Mouse (Mus musculus) MEL (cell line): ENCODE measurements around the gene Dlgap1. TPM values are rescaled to one million over a fixed set of nuclear protein-coding genes. Genes with fewer than 3 reads are reported as not detected.

Source experiments
- DNase-seq: peaks from one replicate; pipeline ENCODE4 v3.0.0; 2011; ENCODE audit warnings: low read depth, low spot score
- H3K27ac ChIP-seq: 2 replicates; pipeline ENCODE4 v1.5.1; 2012; ENCODE audit warnings: low read depth, mild to moderate bottlenecking, control low read depth, low read length, moderate library complexity; ENCODE audit not compliant: control insufficient read depth
- H3K27me3 ChIP-seq, 2 experiments: fragments of 150-350 bp in 1 of 2; sonication (generic) in 1 of 2; 2 replicates each; pipeline ENCODE4 v1.6.1; 2012; ENCODE audit warnings: low read length in 2 of 2, mild to moderate bottlenecking in 2 of 2, improper control_type of control experiment in 1 of 2, moderate library complexity in 1 of 2; ENCODE audit not compliant: insufficient read depth in 2 of 2, control insufficient read depth in 1 of 2
- H3K36me3 ChIP-seq, 2 experiments: 2 replicates each; pipeline ENCODE4 v1.6.1; 2012 to 2014; ENCODE audit warnings: low read length in 2 of 2, improper control_type of control experiment in 1 of 2, inconsistent platforms in 1 of 2, mild to moderate bottlenecking in 1 of 2; ENCODE audit not compliant: insufficient read depth in 2 of 2, control insufficient read depth in 1 of 2
- H3K4me1 ChIP-seq, 2 experiments: fragments of 150-350 bp in 1 of 2; sonication (generic) in 1 of 2; 2 replicates each; pipeline ENCODE4 v1.6.1; 2012; ENCODE audit warnings: low read length in 2 of 2, improper control_type of control experiment in 1 of 2, mild to moderate bottlenecking in 1 of 2; ENCODE audit not compliant: insufficient read depth in 2 of 2, control insufficient read depth in 1 of 2
- H3K4me3 ChIP-seq, 2 experiments: fragments of 150-350 bp in 1 of 2; sonication (generic) in 1 of 2; 2 replicates each; pipeline ENCODE4 v1.5.1; 2012; ENCODE audit warnings: low read depth in 2 of 2, low read length in 2 of 2, mild to moderate bottlenecking in 2 of 2, moderate library complexity in 2 of 2, control low read depth in 1 of 2, improper control_type of control experiment in 1 of 2; ENCODE audit not compliant: control insufficient read depth in 1 of 2, insufficient read depth in 1 of 2
- H3K79me2 ChIP-seq: 2 replicates; pipeline ENCODE4 v1.6.1; 2012; ENCODE audit warnings: mild to moderate bottlenecking, low read length, moderate library complexity; ENCODE audit not compliant: control insufficient read depth, poor library complexity, insufficient read depth
- H3K9ac ChIP-seq: 2 replicates; pipeline ENCODE4 v1.6.1; 2012; ENCODE audit warnings: low read depth, mild to moderate bottlenecking, control low read depth, low read length, moderate library complexity; ENCODE audit not compliant: control insufficient read depth, poor library complexity, severe bottlenecking
- H3K9me3 ChIP-seq: fragments of 150-350 bp; sonication (generic); replicated peaks from 2 replicates; pipeline ENCODE4 v1.6.1; 2012; ENCODE audit warnings: mild to moderate bottlenecking, low read length, improper control_type of control experiment, moderate library complexity; ENCODE audit not compliant: insufficient read depth
- CHD2 ChIP-seq: IDR thresholded peaks from 2 replicates; pipeline ENCODE4 v1.6.1; 2011; ENCODE audit warnings: low read length, improper control_type of control experiment
- CTCF ChIP-seq, 3 experiments: IDR thresholded peaks in 2 of 3; conservative IDR thresholded peaks in 1 of 3; 2 replicates each; pipeline ENCODE4 v1.5.1; 2011 to 2012; ENCODE audit warnings: low read length in 3 of 3, low read depth in 2 of 3, mild to moderate bottlenecking in 2 of 3, improper control_type of control experiment in 1 of 3, inconsistent platforms in 1 of 3, mixed read lengths in 1 of 3, moderate library complexity in 1 of 3; ENCODE audit not compliant: control insufficient read depth in 1 of 3, insufficient read depth in 1 of 3, poor library complexity in 1 of 3, severe bottlenecking in 1 of 3
- E2F4 ChIP-seq: IDR thresholded peaks from 2 replicates; pipeline ENCODE4 v1.6.1; 2011; ENCODE audit warnings: low read depth, low read length, improper control_type of control experiment, borderline replicate concordance
- ETS1 ChIP-seq: IDR thresholded peaks from 2 replicates; pipeline ENCODE4 v1.6.1; 2012; ENCODE audit warnings: low read depth, mild to moderate bottlenecking, inconsistent platforms, low read length, improper control_type of control experiment, moderate library complexity
- GABPA ChIP-seq: IDR thresholded peaks from 2 replicates; pipeline ENCODE4 v1.6.1; 2012; ENCODE audit warnings: low read depth, mild to moderate bottlenecking, inconsistent platforms, low read length, improper control_type of control experiment, moderate library complexity
- MAFK ChIP-seq: IDR thresholded peaks from 2 replicates; pipeline ENCODE4 v1.6.1; 2011; ENCODE audit warnings: low read depth, mild to moderate bottlenecking, low read length, improper control_type of control experiment, borderline replicate concordance
- MEF2A ChIP-seq: IDR thresholded peaks from 2 replicates; pipeline ENCODE4 v1.6.1; 2014; ENCODE audit warnings: low read depth, mild to moderate bottlenecking, inconsistent platforms, low read length, improper control_type of control experiment; ENCODE audit not compliant: poor library complexity, insufficient replicate concordance, severe bottlenecking; ENCODE audit errors: extremely low read depth
- MYB ChIP-seq: IDR thresholded peaks from 2 replicates; pipeline ENCODE4 v1.6.1; 2011; ENCODE audit warnings: mild to moderate bottlenecking, low read depth, low read length, improper control_type of control experiment
- MYC ChIP-seq: IDR thresholded peaks from 2 replicates; pipeline ENCODE4 v1.6.1; 2011; ENCODE audit warnings: low read depth, mild to moderate bottlenecking, low read length, improper control_type of control experiment, moderate library complexity
- NRF1 ChIP-seq: IDR thresholded peaks from 2 replicates; pipeline ENCODE4 v1.6.1; 2014; ENCODE audit warnings: low read depth, mild to moderate bottlenecking, inconsistent platforms, low read length, improper control_type of control experiment, moderate library complexity; ENCODE audit not compliant: poor library complexity, insufficient read depth, severe bottlenecking
- POLR2AphosphoS2 ChIP-seq: IDR thresholded peaks from 2 replicates; pipeline ENCODE4 v1.6.1; 2011; ENCODE audit warnings: low read length, improper control_type of control experiment
- POLR2AphosphoS5 ChIP-seq: IDR thresholded peaks from 2 replicates; pipeline ENCODE4 v1.6.1; 2012; ENCODE audit warnings: low read depth, borderline replicate concordance, mild to moderate bottlenecking, inconsistent platforms, low read length, moderate library complexity, mixed read lengths
- RAD21 ChIP-seq: IDR thresholded peaks from 2 replicates; pipeline ENCODE4 v1.6.1; 2011; ENCODE audit warnings: mild to moderate bottlenecking, low read depth, low read length, improper control_type of control experiment
- RCOR1 ChIP-seq: IDR thresholded peaks from 2 replicates; pipeline ENCODE4 v1.6.1; 2012; ENCODE audit warnings: low read depth, mild to moderate bottlenecking, inconsistent platforms, low read length, improper control_type of control experiment
- SIN3A ChIP-seq: IDR thresholded peaks from 2 replicates; pipeline ENCODE4 v1.6.1; 2012; ENCODE audit warnings: low read length, improper control_type of control experiment, inconsistent platforms
- TAL1 ChIP-seq: IDR thresholded peaks from 2 replicates; pipeline ENCODE4 v1.6.1; 2012; ENCODE audit warnings: mild to moderate bottlenecking, inconsistent platforms, low read length, moderate library complexity, mixed read lengths
- TCF12 ChIP-seq: IDR thresholded peaks from 2 replicates; pipeline ENCODE4 v1.6.1; 2014; ENCODE audit warnings: low read depth, mild to moderate bottlenecking, inconsistent platforms, low read length, improper control_type of control experiment, moderate library complexity
- UBTF ChIP-seq: IDR thresholded peaks from 2 replicates; pipeline ENCODE4 v1.6.1; 2012; ENCODE audit warnings: low read depth, mild to moderate bottlenecking, inconsistent platforms, low read length, improper control_type of control experiment, moderate library complexity, borderline replicate concordance; ENCODE audit not compliant: insufficient read depth
- USF1 ChIP-seq: IDR thresholded peaks from 2 replicates; pipeline ENCODE4 v1.6.1; 2014; ENCODE audit warnings: low read depth, mild to moderate bottlenecking, inconsistent platforms, low read length, improper control_type of control experiment, moderate library complexity
- ZMIZ1 ChIP-seq: IDR thresholded peaks from 2 replicates; pipeline ENCODE4 v1.6.1; 2012; ENCODE audit warnings: low read depth, mild to moderate bottlenecking, inconsistent platforms, low read length, improper control_type of control experiment, moderate library complexity
- ZNF384 ChIP-seq: IDR thresholded peaks from 2 replicates; pipeline ENCODE4 v1.6.1; 2012; ENCODE audit warnings: low read depth, mild to moderate bottlenecking, inconsistent platforms, low read length, improper control_type of control experiment
- polyA plus RNA-seq, 2 experiments: library from polyadenylated mRNA; stranded (reverse) in 1 of 2; unstranded in 1 of 2; fragments of >175 nt in 1 of 2; fragments of >200 nt in 1 of 2; gene quantifications; 2 replicates each; pipeline versions ENCODE4 v1.2.1 to v1.2.4; 2012; ENCODE audit warnings: low replicate concordance in 2 of 2, low read depth in 1 of 2; ENCODE audit not compliant: insufficient read length in 2 of 2, insufficient read depth in 1 of 2, missing spikeins in 1 of 2
- total RNA-seq: library from RNA; depleted of rRNA; stranded (reverse); fragments of 300-350 nt; gene quantifications from 2 replicates; pipeline ENCODE4 v1.2.3, GENCODE M21; 2012

Gene Dlgap1
- total and polyA plus RNA-seq, 3 experiments: 0.06 TPM; not detected in 2

GRCm38 (mm10) chr17:70473871-70474270 lies 505.0 kb downstream of the Dlgap1 start:
- DNase-seq: no peak
- Histone ChIP-seq H3K27ac (no peak overlapping the region), H3K79me2 (no peaks in the 10 kb centered on the region), H3K4me1 (no peaks in the 10 kb centered on the region), H3K9ac (no peak overlapping the region), H3K4me3 (no peak overlapping the region), H3K27me3 (no peaks in the 10 kb centered on the region), H3K9me3 (no peaks in the 10 kb centered on the region), H3K36me3 (no peaks in the 10 kb centered on the region)
- TF ChIP-seq USF1 (no peak), ZNF384 (no peak), GABPA (no peak), POLR2AphosphoS5 (no peak), POLR2AphosphoS2 (no peak), NRF1 (no peak), ETS1 (no peak), CHD2 (no peak), E2F4 (no peak), MAFK (no peak), UBTF (no peak), TAL1 (no peak), TCF12 (no peak), MYC (no peak), MYB (no peak)

GRCm38 (mm10) chr17:70483716-70484115 lies 514.8 kb downstream of the Dlgap1 start:
- Histone ChIP-seq H3K79me2 (no peaks in the 10 kb centered on the region), H3K36me3 (no peaks in the 10 kb centered on the region), H3K9me3 (no peaks in the 10 kb centered on the region), H3K4me1 (no peaks in the 10 kb centered on the region), H3K9ac (no peak overlapping the region), H3K27ac (no peak overlapping the region), H3K27me3 (no peaks in the 10 kb centered on the region), H3K4me3 (no peak overlapping the region)
- no peak for TF ChIP-seq ZMIZ1
- no peak for TF ChIP-seq RCOR1
- TF ChIP-seq SIN3A: no peak
- no peak for TF ChIP-seq MEF2A
- TF ChIP-seq CTCF (IDR thresholded peaks at IDR 0.05 in 2 of 3, conservative IDR thresholded peaks at IDR 0.05 in 1 of 3; ENCODE audit: control insufficient read depth in 1 of 3, insufficient read depth in 1 of 3, low read depth in 2 of 3, low read length in 3 of 3, poor library complexity in 1 of 3, severe bottlenecking in 1 of 3): no peak
- TF ChIP-seq RAD21: no peak
- no peak for DNase-seq
